Mouse (Mus musculus): ENCODE data around the gene Cisd1. TPM values are rescaled to one million over a fixed set of nuclear protein-coding genes. Genes with fewer than 3 reads are reported as not detected.
"Not testable (repeated sequence)": the region's sequence is repeated elsewhere in the genome, so short reads cannot be mapped to it uniquely, and the experiment has no call there.

The Cisd1 gene
- 100 to 1,000 TPM; 226 to 261 TPM for total RNA-seq (2021)
- long read RNA-seq, experiment 1, transcript Cisd1-201 (3 exons, 1,084 nt), result major isoform, 358 of 366 reads
- long read RNA-seq, experiment 1, partial matches to known transcripts, result 5 of 366 reads
- long read RNA-seq, experiment 1, other reads (novel, unspliced or antisense), result 3 of 366 reads
- long read RNA-seq, experiment 2, transcript Cisd1-201 (3 exons, 1,084 nt), result major isoform, 409 of 420 reads
- long read RNA-seq, experiment 2, partial matches to known transcripts, result 4 of 420 reads
- long read RNA-seq, experiment 2, other reads (novel, unspliced or antisense), result 7 of 420 reads

DNA sequence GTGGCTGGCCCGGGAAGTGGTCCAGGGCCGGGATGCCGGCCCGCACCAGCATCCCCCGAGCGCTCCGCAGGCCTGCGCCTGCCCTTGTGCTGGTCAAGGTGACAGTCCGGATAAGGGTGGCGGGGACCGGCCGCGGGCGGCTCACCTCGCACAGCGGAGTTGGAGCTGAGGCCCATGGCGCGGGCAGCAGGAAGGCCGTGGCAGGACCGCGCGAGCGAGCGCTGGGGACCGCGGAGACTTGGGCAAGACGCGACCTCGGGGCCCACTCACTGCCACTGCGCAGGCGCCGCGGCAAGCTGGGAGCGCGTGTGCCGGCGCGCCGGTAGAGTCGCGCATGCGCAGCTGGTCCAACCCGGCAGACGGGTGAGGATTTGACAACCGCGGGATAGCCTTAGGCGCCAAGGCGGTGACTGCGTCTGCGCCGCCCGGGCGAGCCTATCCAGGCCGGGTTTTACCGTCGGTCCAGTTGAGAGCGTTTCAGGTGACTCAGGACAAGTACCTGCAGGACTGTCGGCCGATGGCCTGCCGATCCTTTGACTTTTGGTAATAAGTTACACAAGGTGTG lies at the start of gene Cisd1:
Gene Cisd1 (minus strand): TSS at position 376 of the 565 bp plus-strand sequence.
- no peak for TF ChIP-seq CTCF (IDR thresholded peaks at IDR 0.05)
- Histone ChIP-seq H3K4me3 (peak within 1 kb of the TSS; percentile 85), H3K27ac (peak within 1 kb of the TSS; percentile 97)
- peak; percentile 98 for DNase-seq
- intact Hi-C loops (cut with DNase I), result loop anchor here (5.0 kb wide), 2 partner anchors 33 to 107 kb away; partner anchors contain the start of gene Tfam

GRCm38 (mm10) chr10:71389311-71389710 lies 44.6 kb upstream of the Cisd1 start:
- Histone ChIP-seq H3K4me3 (no peak overlapping the region), H3K27ac (no peak overlapping the region)
- no peak for DNase-seq
- TF ChIP-seq CTCF (IDR thresholded peaks at IDR 0.05), result no peak
- intact Hi-C loops (cut with DNase I), result no loop called here

DNA sequence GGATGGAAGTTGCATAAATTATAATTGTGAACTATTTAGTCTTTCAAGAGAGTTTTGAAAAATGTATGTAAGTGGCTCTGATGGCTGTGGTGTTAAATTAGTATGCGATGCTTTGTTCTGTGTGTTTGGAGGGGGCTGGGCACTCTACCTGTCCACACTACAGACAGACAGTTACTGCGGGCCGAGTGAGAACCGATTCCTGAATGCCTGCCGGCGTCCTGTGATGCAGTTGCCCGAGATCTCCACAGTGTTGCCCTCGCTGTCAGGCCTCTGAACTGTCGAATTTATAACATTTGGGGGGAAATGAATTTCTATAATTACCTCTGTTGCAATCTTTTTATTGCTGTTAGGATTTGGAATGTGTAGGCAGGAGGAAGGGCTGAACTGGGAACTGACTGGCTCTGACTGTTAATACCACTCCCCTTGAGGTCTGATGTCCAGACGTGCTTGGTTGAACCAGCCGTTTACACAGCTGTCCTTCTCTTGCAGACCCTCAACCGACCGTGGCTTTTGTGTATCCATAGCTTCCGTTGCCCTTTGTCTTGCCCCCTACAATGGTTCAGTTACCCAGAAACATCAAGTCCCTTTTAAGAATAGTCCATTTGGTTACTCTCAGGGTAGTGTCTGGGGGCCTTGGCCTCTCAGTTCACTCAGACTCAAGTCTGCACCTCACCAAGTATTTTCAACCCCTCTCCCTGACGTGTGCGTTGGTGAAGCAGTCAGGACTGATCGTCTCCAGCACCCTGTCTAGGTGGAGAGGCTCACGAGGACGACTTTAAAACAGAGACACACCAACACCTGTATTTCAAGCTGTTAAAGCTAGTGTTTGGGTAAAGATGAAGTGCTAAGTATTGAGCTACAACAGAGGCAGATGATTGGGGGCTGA lies 39.6 kb upstream of the Cisd1 start:
- Histone ChIP-seq H3K27ac (no peak overlapping the region), H3K4me3 (no peak overlapping the region)
- no peak for TF ChIP-seq CTCF (IDR thresholded peaks at IDR 0.05)
- no peak for DNase-seq
- intact Hi-C loops (cut with DNase I), result no loop called here

GRCm38 (mm10) chr10:71383552-71383924 lies 38.8 kb upstream of the Cisd1 start:
- H3K4me3 ChIP-seq; DNase-seq; H3K27ac ChIP-seq; intact Hi-C loops (cut with DNase I): not testable (repeated sequence)

DNA sequence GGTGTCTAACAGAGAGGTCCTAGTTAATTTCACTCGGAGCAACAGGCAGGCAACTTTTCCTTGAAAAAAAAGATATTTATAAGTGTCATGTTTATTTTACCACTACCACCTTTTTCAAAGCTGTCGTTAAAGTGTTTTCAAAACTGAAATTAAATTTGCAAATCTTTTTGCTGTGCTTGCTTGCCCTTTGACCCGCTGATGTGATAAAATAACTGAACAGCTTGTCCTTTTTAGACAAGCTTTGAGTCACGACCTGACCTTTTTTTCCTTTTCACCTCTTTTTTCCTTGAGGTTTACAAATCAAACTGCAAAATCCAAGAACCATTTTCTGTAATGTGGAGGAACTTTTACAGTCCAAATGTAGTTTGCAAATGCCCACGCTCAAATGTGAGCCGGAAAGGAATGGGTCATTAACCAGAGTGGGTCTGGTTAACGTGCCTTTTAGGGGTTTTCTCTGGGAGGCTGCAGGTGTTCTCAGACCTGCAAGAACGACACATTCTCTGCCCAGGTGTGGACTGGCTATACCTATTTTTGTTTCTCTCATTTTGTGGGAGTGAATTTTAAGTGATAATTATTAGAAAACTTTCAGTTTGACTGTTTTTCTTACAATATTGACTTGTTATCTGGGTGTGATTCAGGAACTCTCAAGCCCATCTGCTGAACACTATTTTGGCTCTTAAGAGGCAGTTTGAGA lies 38.3 kb upstream of the Cisd1 start:
- intact Hi-C loops (cut with DNase I), result no loop called here
- DNase-seq, result no peak
- Histone ChIP-seq H3K27ac (no peak overlapping the region), H3K4me3 (no peak overlapping the region)
- no peak for TF ChIP-seq CTCF (IDR thresholded peaks at IDR 0.05)

DNA sequence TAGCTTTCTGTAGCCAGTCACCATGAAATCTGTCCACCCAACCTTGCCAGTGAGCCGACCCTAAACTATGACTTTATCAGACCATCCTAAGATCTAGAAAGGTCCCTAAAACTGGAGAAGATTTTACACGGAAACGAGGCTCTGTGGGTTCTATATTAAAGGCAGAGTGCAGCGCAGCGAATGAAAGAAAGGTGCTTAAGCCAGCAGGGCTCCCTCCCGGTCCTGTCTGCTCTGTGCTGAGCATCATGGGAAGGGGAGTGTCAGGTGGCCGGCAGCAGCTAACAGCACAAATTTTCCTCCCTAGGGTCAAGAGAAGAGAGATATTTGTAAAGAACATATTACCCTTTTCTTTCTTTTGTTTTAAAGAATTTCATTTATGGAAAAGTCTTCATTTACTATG lies 37.4 kb upstream of the Cisd1 start:
- no peak for TF ChIP-seq CTCF (IDR thresholded peaks at IDR 0.05)
- intact Hi-C loops (cut with DNase I), result no loop called here

GRCm38 (mm10) chr10:71381471-71382033 lies 36.8 kb upstream of the Cisd1 start:
- H3K4me3 ChIP-seq, result peak overlapping the region; percentile 55
- intact Hi-C loops (cut with DNase I), result no loop called here
- no peak overlapping the region for H3K27ac ChIP-seq

More for the DNA sequence above, 37.4 kb upstream of the Cisd1 start:
- peak overlapping the region; percentile 55 for H3K4me3 ChIP-seq
- no peak for DNase-seq
- peak overlapping the region; percentile 53 for H3K27ac ChIP-seq

DNA sequence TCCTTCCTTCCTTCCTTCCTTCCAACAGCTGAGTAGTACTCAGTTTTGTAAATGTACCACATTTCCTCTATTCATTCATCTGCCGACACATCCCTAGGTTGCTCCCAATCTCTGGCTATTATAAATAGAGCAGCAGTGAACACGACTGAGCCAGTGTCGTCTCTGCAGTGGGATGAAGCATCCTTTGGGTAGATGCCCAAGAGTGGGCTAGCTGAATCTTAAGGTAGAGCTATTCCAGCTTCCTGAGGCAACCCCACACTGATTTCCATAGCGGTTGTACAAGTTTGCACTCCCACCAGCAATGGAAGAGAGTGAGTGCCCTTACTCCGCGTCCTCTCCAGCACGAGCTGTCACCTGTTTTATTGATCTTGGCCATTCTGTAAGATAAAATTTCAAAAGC lies 35.7 kb upstream of the Cisd1 start:
- Histone ChIP-seq H3K27ac (no peak overlapping the region), H3K4me3 (no peak overlapping the region)
- no peak for DNase-seq
- intact Hi-C loops (cut with DNase I), result no loop called here
- TF ChIP-seq CTCF (IDR thresholded peaks at IDR 0.05), result no peak

More at GRCm38 (mm10) chr10:71381471-71382033, 36.8 kb upstream of the Cisd1 start:
- TF ChIP-seq CTCF (IDR thresholded peaks at IDR 0.05), result no peak
- no peak for DNase-seq

DNA sequence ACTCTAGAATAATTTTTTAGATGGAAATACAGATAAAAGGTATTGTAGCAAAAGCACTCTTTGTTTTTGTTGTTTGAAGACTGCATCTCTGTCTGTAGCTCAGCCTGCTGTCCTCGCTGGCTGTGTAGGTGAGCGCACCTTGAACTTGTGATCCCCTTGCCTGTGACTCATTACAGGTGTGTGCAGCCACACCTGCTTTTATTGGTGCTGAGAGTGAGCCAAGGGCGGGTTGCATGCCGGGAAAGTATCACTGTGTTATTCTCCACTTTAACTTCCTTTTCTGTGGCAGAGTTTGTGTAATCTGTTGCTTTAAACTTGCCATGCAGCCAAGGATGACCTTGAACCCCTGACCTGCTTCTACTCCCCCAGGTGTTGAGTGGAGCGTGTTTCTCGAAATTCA lies 31.3 kb upstream of the Cisd1 start:
- intact Hi-C loops (cut with DNase I), result loop anchor here (5.0 kb wide), 1 partner anchor 34 kb away; the partner anchor contains the start of gene Cisd1

GRCm38 (mm10) chr10:71373706-71374105 lies 29.0 kb upstream of the Cisd1 start:
- Histone ChIP-seq H3K27ac (no peak overlapping the region), H3K4me3 (no peak overlapping the region)
- no peak for TF ChIP-seq CTCF (IDR thresholded peaks at IDR 0.05)
- DNase-seq, result no peak
- intact Hi-C loops (cut with DNase I), result no loop called here

More for the DNA sequence above, 31.3 kb upstream of the Cisd1 start:
- Histone ChIP-seq H3K4me3 (no peak overlapping the region), H3K27ac (no peak overlapping the region)
- no peak for TF ChIP-seq CTCF (IDR thresholded peaks at IDR 0.05)
- DNase-seq, result no peak

DNA sequence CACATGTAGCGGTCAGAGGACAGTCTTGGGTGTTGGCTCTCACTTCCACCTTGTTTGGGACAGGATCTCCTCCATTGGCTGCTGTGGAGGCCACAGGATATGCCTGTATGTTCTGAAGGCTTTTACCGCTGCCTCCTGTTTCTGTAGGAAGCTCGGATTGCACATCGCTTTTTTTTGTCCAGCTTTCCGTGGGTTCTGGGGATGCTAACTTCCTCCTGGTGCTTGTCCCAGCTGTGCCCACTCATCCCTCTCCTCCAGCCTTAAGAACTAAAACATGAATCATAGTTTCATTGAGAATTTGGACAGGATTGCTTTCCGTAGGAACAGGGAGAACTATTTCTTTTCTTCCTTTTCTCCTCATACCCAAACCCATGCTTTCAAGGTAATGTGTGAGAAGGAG lies 27.1 kb upstream of the Cisd1 start:
- no peak overlapping the region for H3K4me3 ChIP-seq
- intact Hi-C loops (cut with DNase I), result no loop called here
- no peak overlapping the region for H3K27ac ChIP-seq
- no peak for DNase-seq
- no peak for TF ChIP-seq CTCF (IDR thresholded peaks at IDR 0.05)

GRCm38 (mm10) chr10:71369466-71369865 lies 24.7 kb upstream of the Cisd1 start:
- no peak for DNase-seq
- H3K27ac ChIP-seq, result no peak overlapping the region
- no peak for TF ChIP-seq CTCF (IDR thresholded peaks at IDR 0.05)
- intact Hi-C loops (cut with DNase I), result no loop called here
- no peak overlapping the region for H3K4me3 ChIP-seq
